Mouse (Mus musculus) CH12.LX (cell line): ENCODE measurements around the gene Cage1. TPM values are rescaled to one million over a fixed set of nuclear protein-coding genes. Genes with fewer than 3 reads are reported as not detected.

Experiments
- DNase-seq: peaks from one replicate; pipeline ENCODE4 v3.0.0-alpha.2; 2013; ENCODE audit errors: extremely low read depth
- H3K27ac ChIP-seq: 2 replicates; pipeline ENCODE4 v1.5.1; 2012; ENCODE audit warnings: low read depth, mild to moderate bottlenecking, control low read depth, moderate library complexity; ENCODE audit not compliant: insufficient read depth
- H3K27me3 ChIP-seq: replicated peaks from 2 replicates; pipeline ENCODE3; 2012; ENCODE audit warnings: inconsistent platforms
- H3K36me3 ChIP-seq, 2 experiments: replicated peaks in 1 of 2; 2 replicates each; pipeline versions ENCODE3 to v1.6.1; 2012; ENCODE audit warnings: inconsistent platforms in 1 of 2, low read length in 1 of 2, mild to moderate bottlenecking in 1 of 2, mixed read lengths in 1 of 2, moderate library complexity in 1 of 2; ENCODE audit not compliant: control insufficient read depth in 1 of 2, insufficient read depth in 1 of 2
- H3K4me1 ChIP-seq, 2 experiments: 2 replicates each; pipeline ENCODE4 v1.6.1; 2012; ENCODE audit warnings: inconsistent platforms in 1 of 2, moderate library complexity in 1 of 2; ENCODE audit not compliant: insufficient read depth in 2 of 2, control insufficient read depth in 1 of 2
- H3K4me2 ChIP-seq: 2 replicates; pipeline ENCODE4 v1.6.1; 2012; ENCODE audit warnings: low read depth, mild to moderate bottlenecking, control low read depth; ENCODE audit not compliant: poor library complexity, insufficient read depth, severe bottlenecking
- H3K4me3 ChIP-seq, 3 experiments: fragments of 150-350 bp in 1 of 3; sonication (generic) in 1 of 3; replicated peaks in 1 of 3; 2 replicates each; pipeline versions ENCODE3 to v1.5.1; 2011 to 2012; ENCODE audit warnings: low read depth in 2 of 3, low read length in 2 of 3, mild to moderate bottlenecking in 2 of 3, moderate library complexity in 2 of 3, control low read depth in 1 of 3, improper control_type of control experiment in 1 of 3, inconsistent platforms in 1 of 3, mixed read lengths in 1 of 3; ENCODE audit not compliant: poor library complexity in 1 of 3
- H3K79me2 ChIP-seq: replicated peaks from 2 replicates; pipeline ENCODE4 v1.6.1; 2012; ENCODE audit warnings: mild to moderate bottlenecking, moderate library complexity; ENCODE audit not compliant: control insufficient read depth, poor library complexity, insufficient read depth, severe bottlenecking; ENCODE audit errors: extremely low read depth
- H3K9ac ChIP-seq: 2 replicates; pipeline ENCODE4 v1.6.1; 2012; ENCODE audit warnings: low read depth, mild to moderate bottlenecking, control low read depth, moderate library complexity; ENCODE audit not compliant: insufficient read depth
- H3K9me3 ChIP-seq: replicated peaks from 2 replicates; pipeline ENCODE3; 2012; ENCODE audit warnings: low read length, inconsistent platforms, mixed read lengths
- BHLHE40 ChIP-seq: IDR thresholded peaks from 2 replicates; pipeline ENCODE4 v1.6.1; 2011; ENCODE audit warnings: mild to moderate bottlenecking, low read depth, low read length, improper control_type of control experiment
- CHD1 ChIP-seq: IDR thresholded peaks from 2 replicates; pipeline ENCODE4 v1.6.1; 2012; ENCODE audit warnings: low read depth, low read length, improper control_type of control experiment, inconsistent platforms
- CHD2 ChIP-seq: IDR thresholded peaks from 2 replicates; pipeline ENCODE4 v1.6.1; 2011; ENCODE audit warnings: low read length, improper control_type of control experiment
- CTCF ChIP-seq, 2 experiments: IDR thresholded peaks in 1 of 2; conservative IDR thresholded peaks in 1 of 2; 2 replicates each; pipeline ENCODE4 v1.5.1; 2011 to 2012; ENCODE audit warnings: low read depth in 2 of 2, low read length in 2 of 2, improper control_type of control experiment in 1 of 2, inconsistent platforms in 1 of 2, mild to moderate bottlenecking in 1 of 2, moderate library complexity in 1 of 2
- E2F4 ChIP-seq: IDR thresholded peaks from 2 replicates; pipeline ENCODE4 v1.6.1; 2011; ENCODE audit warnings: low read depth, low read length, improper control_type of control experiment; ENCODE audit not compliant: insufficient replicate concordance
- ELF1 ChIP-seq: IDR thresholded peaks from 2 replicates; pipeline ENCODE4 v1.6.1; 2014; ENCODE audit warnings: low read depth, mild to moderate bottlenecking, inconsistent platforms, low read length, improper control_type of control experiment
- EP300 ChIP-seq: IDR thresholded peaks from 2 replicates; pipeline ENCODE4 v1.6.1; 2011; ENCODE audit warnings: low read length, improper control_type of control experiment
- ETS1 ChIP-seq: conservative IDR thresholded peaks from 2 replicates; pipeline ENCODE4 v1.6.1; 2012; ENCODE audit warnings: low read depth, mild to moderate bottlenecking, inconsistent platforms, low read length, improper control_type of control experiment, moderate library complexity
- GABPA ChIP-seq: IDR thresholded peaks from 2 replicates; pipeline ENCODE4 v1.6.1; 2012; ENCODE audit warnings: low read depth, low read length, improper control_type of control experiment, inconsistent platforms; ENCODE audit not compliant: insufficient replicate concordance
- JUN ChIP-seq: IDR thresholded peaks from 2 replicates; pipeline ENCODE4 v1.6.1; 2011; ENCODE audit warnings: low read depth, mild to moderate bottlenecking, low read length, improper control_type of control experiment, moderate library complexity; ENCODE audit not compliant: insufficient read depth
- KAT2A ChIP-seq: IDR thresholded peaks from 2 replicates; pipeline ENCODE4 v1.6.1; 2012; ENCODE audit warnings: low read length, improper control_type of control experiment, inconsistent platforms; ENCODE audit not compliant: insufficient replicate concordance
- MAZ ChIP-seq: IDR thresholded peaks from 2 replicates; pipeline ENCODE4 v1.6.1; 2012; ENCODE audit warnings: low read depth, mild to moderate bottlenecking, inconsistent platforms, low read length, improper control_type of control experiment, moderate library complexity
- MEF2A ChIP-seq: IDR thresholded peaks from 2 replicates; pipeline ENCODE4 v1.6.1; 2014; ENCODE audit warnings: low read depth, mild to moderate bottlenecking, inconsistent platforms, low read length, improper control_type of control experiment, borderline replicate concordance
- MXI1 ChIP-seq: IDR thresholded peaks from 2 replicates; pipeline ENCODE4 v1.6.1; 2011; ENCODE audit warnings: mild to moderate bottlenecking, low read depth, low read length, improper control_type of control experiment
- NELFE ChIP-seq: IDR thresholded peaks from 2 replicates; pipeline ENCODE4 v1.6.1; 2011; ENCODE audit warnings: low read depth, low read length, improper control_type of control experiment
- PAX5 ChIP-seq: IDR thresholded peaks from 2 replicates; pipeline ENCODE4 v1.6.1; 2012; ENCODE audit warnings: low read length, inconsistent platforms, mixed read lengths
- POLR2AphosphoS2 ChIP-seq: IDR thresholded peaks from 2 replicates; pipeline ENCODE4 v1.6.1; 2011; ENCODE audit warnings: low read depth, low read length, improper control_type of control experiment
- RAD21 ChIP-seq: IDR thresholded peaks from 2 replicates; pipeline ENCODE4 v1.6.1; 2011; ENCODE audit warnings: low read depth, mild to moderate bottlenecking, low read length, improper control_type of control experiment, moderate library complexity
- RCOR1 ChIP-seq: conservative IDR thresholded peaks from 2 replicates; pipeline ENCODE4 v1.6.1; 2012; ENCODE audit warnings: low read depth, mild to moderate bottlenecking, inconsistent platforms, low read length, improper control_type of control experiment
- SIN3A ChIP-seq: IDR thresholded peaks from 2 replicates; pipeline ENCODE4 v1.6.1; 2012; ENCODE audit warnings: low read length, improper control_type of control experiment, inconsistent platforms
- SMC3 ChIP-seq: IDR thresholded peaks from 2 replicates; pipeline ENCODE4 v1.6.1; 2011; ENCODE audit warnings: low read depth, low read length, improper control_type of control experiment
- UBTF ChIP-seq: IDR thresholded peaks from 2 replicates; pipeline ENCODE4 v1.6.1; 2012; ENCODE audit warnings: low read depth, mild to moderate bottlenecking, inconsistent platforms, low read length, improper control_type of control experiment, moderate library complexity
- USF1 ChIP-seq: IDR thresholded peaks from 2 replicates; pipeline ENCODE4 v1.6.1; 2014; ENCODE audit warnings: low read depth, mild to moderate bottlenecking, inconsistent platforms, low read length, improper control_type of control experiment
- ZC3H11A ChIP-seq: IDR thresholded peaks from 2 replicates; pipeline ENCODE4 v1.6.1; 2012; ENCODE audit warnings: low read depth, mild to moderate bottlenecking, inconsistent platforms, low read length, improper control_type of control experiment
- ZKSCAN1 ChIP-seq: IDR thresholded peaks from 2 replicates; pipeline ENCODE4 v1.6.1; 2012; ENCODE audit warnings: low read depth, inconsistent platforms, low read length, improper control_type of control experiment, borderline replicate concordance
- ZMIZ1 ChIP-seq: IDR thresholded peaks from 2 replicates; pipeline ENCODE4 v1.6.1; 2012; ENCODE audit warnings: low read depth, mild to moderate bottlenecking, inconsistent platforms, low read length, improper control_type of control experiment
- ZNF384 ChIP-seq: IDR thresholded peaks from 2 replicates; pipeline ENCODE4 v1.6.1; 2012; ENCODE audit warnings: low read depth, low read length, improper control_type of control experiment, inconsistent platforms
- dilution Hi-C: fragments of 300-500 bp; cut with MboI; formaldehyde crosslinking; loops from 2 replicates; pipeline ENCODE4 v1.14.3; 2020; ENCODE audit warnings: low sequenced_read_pairs; ENCODE audit not compliant: extremely low pct_unique_long_range_greater_than_20kb, extremely low pct_ligation_motif_present
- in situ Hi-C: fragments of 300-500 bp; cut with MboI; formaldehyde crosslinking; loops from 3 replicates; pipeline ENCODE4 v1.14.3; 2019; ENCODE audit warnings: low sequenced_read_pairs, low pct_ligation_motif_present, low pct_unique_long_range_greater_than_20kb, mixed read lengths
- polyA plus RNA-seq: library from polyadenylated mRNA; unstranded; fragments of >175 nt; gene quantifications from 2 replicates; pipeline ENCODE4 v1.2.1, GENCODE M21; 2012; ENCODE audit warnings: low read depth; ENCODE audit not compliant: insufficient read length
- total RNA-seq, 2 experiments: library from RNA; depleted of rRNA; stranded (reverse); fragments of 300-350 nt in 1 of 2; fragments of >200 nt in 1 of 2; gene quantifications; 2 replicates each; pipeline ENCODE4 v1.2.3; 2012 to 2014

Gene Cage1
- total and polyA plus RNA-seq, 3 experiments = 1.2 to 1.4 (median 1.3) TPM

DNA sequence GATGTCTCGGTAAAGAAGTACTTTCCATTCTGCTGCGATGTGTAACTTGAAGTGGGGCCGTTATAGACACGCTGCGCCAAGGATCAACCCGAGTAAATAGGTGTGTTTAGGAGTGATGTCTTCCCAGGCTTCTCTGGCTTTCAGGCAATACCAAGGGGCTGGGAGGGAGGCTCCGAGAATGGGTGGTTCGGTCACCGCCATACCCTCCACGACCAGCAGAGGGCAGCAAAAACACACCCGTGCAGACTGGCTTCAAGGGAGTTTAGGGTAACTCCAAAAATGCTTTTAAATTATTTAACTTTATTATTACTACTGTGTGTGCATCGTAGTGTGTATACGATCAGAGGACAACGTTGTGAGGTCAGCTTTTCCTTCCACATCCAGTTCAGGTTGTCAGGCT lies 67.5 kb downstream of the Cage1 start:
- no peaks in the 10 kb centered on the region for H3K27me3 ChIP-seq
- TF ChIP-seq CTCF (conservative IDR thresholded peaks at IDR 0.05 in 1 of 2, IDR thresholded peaks at IDR 0.05 in 1 of 2; ENCODE audit: low read depth in 2 of 2, low read length in 2 of 2) (peak; percentile 89 to 94), RAD21 (peak; percentile 88), ZC3H11A (peak; percentile 17; the same call in 1 of the 2 replicates), ZMIZ1 (no peak), SMC3 (peak; percentile 76), CHD2 (no peak)
- H3K27ac ChIP-seq = no peak overlapping the region
- H3K79me2 ChIP-seq = no peaks in the 10 kb centered on the region
- no peak overlapping the region for H3K9ac ChIP-seq
- H3K4me1 ChIP-seq = peaks cover 13 to 66% of the 10 kb centered on the region in 2 experiments
- DNase-seq = peak; percentile 74
- peaks cover 18 to 38% of the 10 kb centered on the region in 2 experiments for H3K36me3 ChIP-seq
- no peaks in the 10 kb centered on the region for H3K9me3 ChIP-seq
- dilution Hi-C loops (no loop called here), in situ Hi-C loops (loop anchor here (25.0 kb wide), 1 partner anchor 432 kb away; no protein-coding TSS in a partner anchor)
- H3K4me3 ChIP-seq = no peak overlapping the region
- no peak overlapping the region for H3K4me2 ChIP-seq

DNA sequence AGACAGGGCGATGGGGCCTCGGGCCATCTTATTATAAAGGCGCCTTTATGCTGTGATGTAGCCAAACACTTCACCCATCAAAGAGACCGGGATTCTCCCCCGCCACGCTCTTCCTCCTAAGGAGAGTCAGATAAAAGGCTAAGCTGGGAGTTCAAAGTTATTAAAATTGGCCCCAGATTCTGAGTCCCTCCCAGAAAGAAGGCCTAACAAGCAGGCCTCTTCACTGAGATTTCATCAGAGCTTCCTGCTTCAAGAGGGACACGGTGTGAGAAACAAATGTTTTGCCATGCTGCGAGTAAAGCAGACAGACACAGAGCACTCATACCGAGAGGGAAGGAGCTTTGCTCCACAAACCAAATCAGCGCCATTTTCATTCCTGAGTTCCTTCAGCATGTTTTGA lies 69.3 kb downstream of the Cage1 start:
- Histone ChIP-seq H3K4me1 (peaks cover 18 to 62% of the 10 kb centered on the region in 2 experiments), H3K9ac (no peak overlapping the region; the same call in 1 of the 2 replicates)
- in situ Hi-C loops = loop anchor here (25.0 kb wide), 1 partner anchor 430 kb away; no protein-coding TSS in a partner anchor

DNA sequence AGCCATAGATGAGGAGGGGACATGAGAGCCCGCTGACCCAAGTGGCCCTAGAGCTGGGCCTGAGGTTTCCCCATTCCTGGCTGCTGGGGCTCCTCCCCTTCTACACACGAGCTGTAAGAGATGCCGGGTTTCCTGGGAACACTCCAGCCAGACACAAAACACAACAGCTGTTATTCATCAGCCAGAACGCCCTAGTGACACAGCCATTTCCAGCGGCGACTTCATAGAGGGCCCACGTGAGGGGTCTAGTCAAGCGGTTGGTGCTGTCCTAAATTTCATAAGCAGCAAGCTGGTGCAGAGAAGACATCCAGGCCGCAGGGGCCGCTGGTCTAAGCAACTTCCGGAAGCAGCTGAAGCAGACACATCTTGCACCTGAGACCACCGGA lies 69.8 kb downstream of the Cage1 start:
- Histone ChIP-seq H3K27me3 (no peaks in the 10 kb centered on the region), H3K27ac (peak overlapping the region; percentile 85), H3K9ac (peak overlapping the region; percentile 43), H3K4me1 (peaks cover 18 to 59% of the 10 kb centered on the region in 2 experiments), H3K9me3 (no peaks in the 10 kb centered on the region), H3K4me3 (peak overlapping the region in 2 of 3 experiments; percentile 9 to 42), H3K36me3 (peaks cover 3 to 17% of the 10 kb centered on the region in 2 experiments), H3K79me2 (no peaks in the 10 kb centered on the region), H3K4me2 (peak overlapping the region; percentile 53)
- in situ Hi-C loops = loop anchor here (25.0 kb wide), 1 partner anchor 430 kb away; no protein-coding TSS in a partner anchor
- no peak for DNase-seq
- dilution Hi-C loops = no loop called here
- TF ChIP-seq RAD21 (no peak), JUN (no peak), CHD1 (peak; percentile 54; the same call in 1 of the 2 replicates), MXI1 (0 out of 2 replicates have a peak, but pooled peaks have one; percentile 5), ELF1 (peak; percentile 46; the same call in 1 of the 2 replicates), USF1 (no peak), POLR2AphosphoS2 (no peak), E2F4 (no peak), BHLHE40 (peak; percentile 47; the same call in 1 of the 2 replicates), KAT2A (no peak), SIN3A (no peak), ZKSCAN1 (no peak), GABPA (no peak), PAX5 (no peak)

More for the DNA sequence above, 69.3 kb downstream of the Cage1 start:
- Histone ChIP-seq H3K36me3 (peaks cover 6 to 23% of the 10 kb centered on the region in 2 experiments), H3K4me2 (peak overlapping the region; percentile 53; the same call in 1 of the 2 replicates), H3K27ac (peak overlapping the region; percentile 85), H3K4me3 (peak overlapping the region in 1 of 3 experiments; percentile 42), H3K9me3 (no peaks in the 10 kb centered on the region), H3K79me2 (no peaks in the 10 kb centered on the region), H3K27me3 (no peaks in the 10 kb centered on the region)
- DNase-seq = no peak
- TF ChIP-seq ZC3H11A (no peak), SIN3A (no peak), MEF2A (no peak), ZNF384 (no peak), GABPA (no peak), E2F4 (no peak), EP300 (no peak), MXI1 (no peak), CHD2 (no peak), POLR2AphosphoS2 (no peak), ETS1 (no peak), RCOR1 (no peak), ELF1 (no peak), MAZ (no peak), NELFE (no peak), USF1 (no peak), UBTF (no peak), JUN (no peak)
- dilution Hi-C loops = no loop called here
